Mouse (Mus musculus) common myeloid progenitor, adult 5-6 weeks (primary cell): ENCODE measurements around the gene Lrrn4cl. TPM values are rescaled to one million over a fixed set of nuclear protein-coding genes. Genes with fewer than 3 reads are reported as not detected.

Experiments
- total RNA-seq: library from RNA; stranded (forward); fragments of 200-1000, 187-1606 nt; gene quantifications from 2 replicates; pipeline ENCODE4 v1.2.3, GENCODE M21; 2017

Lrrn4cl gene
- total RNA-seq, 1 experiment from 2014 or later = 0.73 TPM

Other genes with a start within 250 kb of the Lrrn4cl start
- gene Slc22a6, start 232.7 kb upstream of the Lrrn4cl start, total RNA-seq = not detected in 2 replicates
- not detected in 2 replicates for gene Chrm1, start 187.0 kb upstream of the Lrrn4cl start, total RNA-seq
- gene Slc3a2, start 127.4 kb upstream of the Lrrn4cl start, total RNA-seq = 124 and 150 TPM in 2 replicates
- 121 and 149 TPM in 2 replicates for gene Wdr74, start 114.9 kb upstream of the Lrrn4cl start, total RNA-seq
- gene 1700092M07Rik, start 110.0 kb upstream of the Lrrn4cl start, total RNA-seq = 1.5 and 5.8 TPM in 2 replicates
- gene Stx5a, start 109.4 kb upstream of the Lrrn4cl start, total RNA-seq = 45.7 and 60.0 TPM in 2 replicates
- gene Nxf1, start 93.7 kb upstream of the Lrrn4cl start, total RNA-seq = 126 and 129 TPM in 2 replicates
- gene Tmem223, start 79.8 kb upstream of the Lrrn4cl start, total RNA-seq = 36.9 and 48.2 TPM in 2 replicates
- gene Tmem179b, start 76.3 kb upstream of the Lrrn4cl start, total RNA-seq = 57.4 and 60.0 TPM in 2 replicates
- gene Taf6l, start 64.4 kb upstream of the Lrrn4cl start, total RNA-seq = 10.3 and 11.4 TPM in 2 replicates
- 52.9 and 62.4 TPM in 2 replicates for gene Polr2g, start 52.2 kb upstream of the Lrrn4cl start, total RNA-seq
- 1.8 and 1.9 TPM in 2 replicates for gene Zbtb3, start 48.2 kb upstream of the Lrrn4cl start, total RNA-seq
- 65.7 and 68.2 TPM in 2 replicates for gene Ttc9c, start 31.4 kb upstream of the Lrrn4cl start, total RNA-seq
- 89.1 and 100 TPM in 2 replicates for gene Hnrnpul2, start 30.8 kb upstream of the Lrrn4cl start, total RNA-seq
- gene AC129217.1, start 21.0 kb upstream of the Lrrn4cl start, total RNA-seq = 4.2 TPM in 1 of 2 replicates, not detected in the other
- gene Bscl2, start 13.3 kb upstream of the Lrrn4cl start, total RNA-seq = 34.5 and 41.5 TPM in 2 replicates
- not detected in 2 replicates for gene Gng3, start 11.6 kb upstream of the Lrrn4cl start, total RNA-seq
- gene Ubxn1, start 20.7 kb downstream of the Lrrn4cl start, total RNA-seq = 176 and 210 TPM in 2 replicates
- 110 and 122 TPM in 2 replicates for gene Uqcc3, start 30.2 kb downstream of the Lrrn4cl start, total RNA-seq
- 7.7 and 35.4 TPM in 2 replicates for gene Lbhd1, start 33.0 kb downstream of the Lrrn4cl start, total RNA-seq
- gene Gm49403, start 33.2 kb downstream of the Lrrn4cl start, total RNA-seq = not detected in 2 replicates
- 53.0 and 62.6 TPM in 2 replicates for gene 1810009A15Rik, start 38.1 kb downstream of the Lrrn4cl start, total RNA-seq
- not detected in 2 replicates for gene Gm49416, start 38.2 kb downstream of the Lrrn4cl start, total RNA-seq
- gene Ints5, start 42.2 kb downstream of the Lrrn4cl start, total RNA-seq = 10.5 and 18.5 TPM in 2 replicates
- 63.4 and 73.1 TPM in 2 replicates for gene Ganab, start 47.3 kb downstream of the Lrrn4cl start, total RNA-seq
- gene B3gat3, start 69.6 kb downstream of the Lrrn4cl start, total RNA-seq = 17.5 and 18.6 TPM in 2 replicates
- gene Rom1, start 78.6 kb downstream of the Lrrn4cl start, total RNA-seq = 2.0 and 3.2 TPM in 2 replicates
- gene Eml3, start 78.8 kb downstream of the Lrrn4cl start, total RNA-seq = 22.9 and 41.2 TPM in 2 replicates
- gene Mta2, start 91.1 kb downstream of the Lrrn4cl start, total RNA-seq = 151 and 180 TPM in 2 replicates
- 19.9 and 25.9 TPM in 2 replicates for gene Tut1, start 103.1 kb downstream of the Lrrn4cl start, total RNA-seq
- 721 and 789 TPM in 2 replicates for gene Eef1g, start 116.3 kb downstream of the Lrrn4cl start, total RNA-seq
- gene Ahnak, start 138.5 kb downstream of the Lrrn4cl start, total RNA-seq = 14.1 and 14.9 TPM in 2 replicates
- not detected in 2 replicates for gene Scgb1a1, start 237.2 kb downstream of the Lrrn4cl start, total RNA-seq